Mouse (Mus musculus): ENCODE data around the gene Nrn1l.
A peak's percentile ranks its signal among the peaks of the same experiment; 100 is the strongest.

The Nrn1l gene

DNA sequence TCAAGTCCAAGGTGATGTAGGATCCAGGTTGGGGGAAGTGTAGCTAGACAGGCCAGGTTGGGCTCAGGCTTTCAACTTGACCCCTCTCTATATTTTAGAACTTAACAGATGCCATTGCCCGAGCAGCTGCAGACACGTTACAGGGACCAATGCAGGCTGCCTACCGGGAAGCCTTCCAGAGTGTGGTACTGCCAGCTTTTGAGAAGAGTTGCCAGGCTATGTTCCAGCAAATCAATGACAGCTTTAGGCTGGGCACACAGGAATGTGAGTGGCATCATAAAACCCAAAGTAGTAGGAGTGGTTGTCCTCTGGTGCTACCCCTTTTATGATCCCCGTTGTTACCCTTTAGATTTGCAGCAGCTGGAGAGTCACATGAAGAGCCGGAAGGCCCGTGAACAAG is 2.5 kb upstream of the Nrn1l start:
- no peak for DNase-seq (ENCODE audit: low read depth)

DNA sequence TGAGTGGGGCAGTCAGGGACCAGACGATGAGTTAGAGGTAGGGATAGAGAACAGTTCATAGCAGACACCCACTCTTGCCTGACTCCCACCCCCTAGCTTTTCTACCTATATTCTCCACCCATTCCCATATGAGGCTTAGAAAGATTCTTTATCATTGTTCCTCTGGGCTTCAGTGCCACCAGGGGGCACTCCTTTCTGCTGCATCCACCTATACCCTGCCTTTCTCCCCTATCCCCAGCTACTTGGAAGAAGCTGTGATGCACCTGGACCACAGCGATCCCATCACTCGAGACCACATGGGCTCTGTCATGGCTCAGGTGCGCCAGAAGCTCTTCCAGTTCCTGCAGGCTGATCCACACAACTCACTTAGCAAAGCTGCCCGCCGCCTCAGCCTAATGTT is 935 bp upstream of the Nrn1l start:
- peak; percentile 58 for DNase-seq (ENCODE audit: low read depth)

DNA sequence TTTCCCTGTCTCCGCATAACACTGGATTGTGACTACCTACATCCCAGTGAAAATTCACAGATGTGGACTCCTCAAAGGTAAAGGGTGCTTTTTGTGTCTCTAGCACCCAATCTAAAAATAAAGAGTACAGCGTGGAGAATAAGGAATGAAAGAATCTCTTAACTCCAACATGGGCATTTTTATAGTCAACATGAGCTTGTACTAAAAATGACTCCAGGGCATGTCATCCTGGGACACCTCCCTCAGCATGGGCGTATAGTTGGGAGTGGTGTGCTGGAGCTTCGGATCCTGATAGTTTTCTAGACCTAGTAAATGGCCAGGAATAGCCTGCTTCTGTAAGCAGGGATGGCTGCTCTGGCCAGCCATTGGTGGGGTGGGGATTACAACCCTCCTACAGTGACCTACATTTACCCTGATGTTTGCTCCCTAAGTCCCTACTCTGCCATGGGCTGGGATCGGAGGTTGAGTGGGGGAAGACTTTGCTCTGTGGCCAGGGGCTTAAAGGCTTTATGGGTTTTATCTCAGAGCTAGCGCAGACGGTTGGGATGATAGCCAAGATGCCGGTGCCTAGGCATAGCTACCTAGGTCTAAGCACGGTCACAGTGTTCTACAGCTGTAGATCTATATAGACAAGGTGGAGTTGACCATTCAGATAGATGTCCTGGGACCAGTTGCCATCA is 4.6 kb downstream of the Nrn1l start:
- no peak for DNase-seq (ENCODE audit: low read depth)

DNA sequence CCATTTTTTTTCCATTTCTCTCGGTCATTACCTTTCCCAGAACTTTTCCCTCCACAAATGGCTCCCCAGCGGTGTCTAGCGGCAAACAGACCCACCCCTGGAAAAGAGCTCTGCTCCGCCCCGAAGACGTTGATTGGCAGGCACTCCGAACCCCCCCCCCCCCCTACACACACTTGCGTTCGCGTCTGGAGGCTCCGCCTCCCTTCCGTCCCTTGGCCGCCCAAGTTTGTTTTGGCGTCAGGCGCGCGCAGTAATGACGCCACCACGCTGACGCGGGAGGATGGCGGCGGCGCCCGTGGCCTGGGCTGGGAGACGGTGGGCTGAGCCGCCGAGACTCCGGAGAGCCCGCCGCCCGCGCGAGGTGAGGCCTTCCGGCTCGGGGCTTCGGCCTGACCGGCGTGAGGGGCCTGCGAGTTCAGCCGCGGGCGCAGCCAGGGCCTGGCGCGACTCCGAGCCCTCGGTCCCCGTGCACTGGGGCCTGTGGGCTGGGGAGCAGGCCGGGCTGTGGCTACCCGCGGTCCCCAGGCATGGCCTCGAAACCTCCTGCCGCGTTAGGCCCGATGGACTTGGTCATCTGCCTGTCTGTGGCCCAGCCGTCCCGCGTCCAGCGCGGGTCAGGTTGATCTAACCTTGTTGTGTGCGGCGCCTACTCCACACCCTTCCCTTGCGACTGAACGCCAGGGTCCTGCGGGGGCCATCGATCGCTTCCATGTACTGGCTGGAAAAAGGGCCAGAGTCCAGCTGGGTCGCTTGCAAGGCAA is 7.0 kb downstream of the Nrn1l start, which contains the start of gene Pskh1:
Pskh1 (plus strand) TSS at position 262 of the 761 bp plus-strand sequence.
- DNase-seq (ENCODE audit: low read depth): peak; percentile 96

DNA sequence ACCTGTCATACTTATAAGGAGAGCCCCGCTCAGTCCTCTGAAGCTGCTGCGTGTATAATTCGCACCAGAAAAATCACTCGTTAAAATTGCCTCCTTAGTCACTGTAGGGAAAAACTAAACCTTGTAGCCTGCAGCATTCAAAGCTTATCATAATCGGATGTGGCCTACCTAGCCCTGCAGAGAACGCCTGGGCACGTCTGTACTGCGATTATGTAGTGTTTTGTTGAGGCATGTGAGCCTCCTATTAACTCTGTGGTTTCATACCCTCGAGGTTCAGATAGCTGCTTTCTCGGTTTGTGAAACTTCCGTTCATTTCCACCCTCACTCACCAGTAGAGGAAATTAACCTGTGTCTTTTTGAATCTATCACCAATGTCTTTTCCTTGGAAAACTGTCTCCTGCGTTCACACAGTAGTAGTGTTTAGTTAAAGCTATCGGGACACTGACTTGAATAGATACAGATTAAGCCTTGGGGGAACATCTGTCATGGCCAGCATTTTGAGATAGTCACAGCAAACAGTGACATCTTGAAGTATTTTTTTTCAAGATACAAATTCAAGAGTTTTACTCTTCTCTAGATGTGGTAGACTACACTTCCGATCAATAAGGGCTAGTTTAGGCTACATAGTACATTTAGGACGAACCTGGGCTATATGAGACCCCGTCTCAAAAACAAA is 7.7 kb downstream of the Nrn1l start:
- peak; percentile 81 for DNase-seq (ENCODE audit: low read depth)

DNA sequence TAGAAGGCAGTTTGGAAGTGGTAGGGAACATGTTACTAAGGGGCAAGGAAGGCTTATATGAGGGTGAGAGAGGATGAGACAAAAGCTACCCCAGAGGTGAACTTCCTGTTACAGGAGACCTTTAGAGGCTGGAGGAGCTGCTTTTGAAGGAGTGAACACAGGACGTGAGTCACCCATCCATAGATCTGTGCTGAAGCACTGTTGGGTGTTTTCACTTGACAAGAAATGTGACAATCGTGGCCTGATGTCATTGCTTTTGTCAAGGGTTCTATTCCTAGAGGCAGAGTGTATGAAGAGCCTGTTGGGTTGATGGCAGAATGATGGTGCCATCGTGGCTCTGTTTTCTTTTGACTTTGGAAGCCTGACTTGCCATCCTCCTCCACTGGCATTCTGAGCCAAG is 26.0 kb downstream of the Nrn1l start:
- DNase-seq (ENCODE audit: low read depth): peak; percentile 17

DNA sequence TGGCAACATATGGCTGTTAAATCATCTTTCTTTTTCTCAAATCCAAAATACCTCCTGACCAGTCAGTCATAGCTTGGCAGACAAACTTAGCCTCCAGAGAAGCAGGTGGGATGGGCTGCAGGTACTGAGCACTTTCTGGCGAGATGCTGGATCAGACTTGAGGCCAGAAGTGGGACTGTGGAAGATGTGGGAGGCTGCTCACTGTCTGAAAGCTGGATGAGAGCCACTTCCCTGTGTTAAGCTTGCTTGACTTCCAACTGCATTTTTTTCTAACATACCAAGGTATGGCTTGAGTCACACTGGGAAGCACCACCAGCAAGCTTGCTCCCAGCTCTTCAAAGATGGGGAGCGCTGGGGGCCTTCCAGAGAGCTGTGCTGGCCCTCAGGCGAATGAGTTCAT is 31.8 kb downstream of the Nrn1l start:
- DNase-seq (ENCODE audit: low read depth): no peak

DNA sequence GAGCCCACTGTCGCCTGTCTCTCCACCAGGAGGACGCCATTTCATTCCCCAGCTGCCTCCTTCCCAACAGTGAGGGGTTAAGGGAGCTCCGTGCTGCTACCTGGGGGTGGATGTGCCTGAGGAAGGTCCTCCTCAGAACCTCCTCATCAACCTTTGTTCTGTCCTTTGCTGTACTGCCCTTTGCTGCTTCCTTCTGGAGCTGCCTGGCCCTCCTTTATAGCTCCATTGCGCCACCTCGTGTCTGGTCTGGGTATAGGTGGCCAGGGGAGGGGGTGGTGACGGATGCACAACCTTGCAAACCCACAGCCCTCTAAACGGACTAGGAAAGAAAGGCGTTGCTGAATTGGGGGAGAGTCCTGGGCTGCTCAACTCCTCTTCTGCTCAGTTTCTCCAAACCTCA is 37.2 kb downstream of the Nrn1l start:
- DNase-seq (ENCODE audit: low read depth): peak; percentile 91

DNA sequence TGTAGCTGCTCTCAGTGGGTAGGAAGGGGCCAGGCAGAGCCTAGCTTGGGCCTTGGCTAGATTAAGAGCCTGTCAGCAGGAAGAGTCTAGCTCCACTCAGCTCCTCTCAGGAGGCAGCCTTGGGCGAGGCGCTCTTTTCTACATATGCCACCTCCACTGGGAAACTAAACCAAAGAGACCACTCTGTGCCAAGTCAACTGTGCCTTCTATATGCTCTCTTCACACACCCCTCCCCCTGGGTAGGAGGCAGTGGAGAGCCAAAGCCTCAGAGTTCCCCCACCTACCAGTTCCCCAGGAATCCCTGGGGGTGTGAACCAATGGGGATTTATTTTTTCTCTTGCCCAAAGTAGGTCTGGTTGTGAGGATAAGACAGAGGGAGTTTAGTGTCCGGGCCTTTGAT is 37.9 kb downstream of the Nrn1l start:
- no peak for DNase-seq (ENCODE audit: low read depth)

DNA sequence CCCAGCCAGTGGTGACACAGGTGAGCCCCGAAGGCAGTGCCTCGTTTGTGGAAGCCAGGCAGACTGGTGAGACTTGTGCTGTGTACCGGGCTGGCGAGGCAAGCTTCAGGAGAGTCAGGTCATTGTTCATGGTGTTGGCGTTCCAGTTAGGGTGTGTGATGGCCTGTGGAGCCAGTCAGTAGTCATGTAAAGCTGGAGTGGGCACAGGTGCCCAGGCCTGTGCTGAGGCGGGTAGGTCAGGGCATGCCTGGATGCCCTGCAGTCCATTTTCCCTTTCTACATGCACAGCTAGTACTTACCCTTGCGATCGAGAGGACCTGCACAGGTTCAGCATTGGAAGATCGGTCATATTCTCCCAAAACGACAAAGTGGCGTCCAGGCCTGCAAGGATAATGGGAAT is 39.2 kb downstream of the Nrn1l start:
- DNase-seq (ENCODE audit: low read depth): no peak

DNA sequence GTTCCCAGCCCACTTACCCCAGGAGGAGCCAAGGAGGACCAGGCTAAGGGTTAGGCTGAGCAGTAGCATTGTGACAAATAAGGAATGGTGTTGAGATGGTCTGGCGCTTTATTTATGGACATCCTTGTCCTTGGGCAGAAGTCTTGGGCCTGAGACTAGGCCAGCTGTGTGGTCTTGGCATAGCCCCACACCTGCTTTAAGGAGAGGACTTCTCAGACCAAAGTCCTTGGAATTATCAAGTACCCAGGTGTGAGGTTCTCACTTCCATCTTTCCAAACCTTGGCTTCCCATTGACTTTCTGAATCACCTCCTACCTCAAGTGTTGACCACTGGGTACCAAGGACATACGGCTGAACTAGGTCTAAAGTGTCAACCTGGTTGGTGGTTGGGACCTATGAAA is 40.4 kb downstream of the Nrn1l start, which contains the start of gene Ctrl:
Ctrl (minus strand) TSS at position 101 of the 400 bp plus-strand sequence.
- no peak for DNase-seq (ENCODE audit: low read depth)

DNA sequence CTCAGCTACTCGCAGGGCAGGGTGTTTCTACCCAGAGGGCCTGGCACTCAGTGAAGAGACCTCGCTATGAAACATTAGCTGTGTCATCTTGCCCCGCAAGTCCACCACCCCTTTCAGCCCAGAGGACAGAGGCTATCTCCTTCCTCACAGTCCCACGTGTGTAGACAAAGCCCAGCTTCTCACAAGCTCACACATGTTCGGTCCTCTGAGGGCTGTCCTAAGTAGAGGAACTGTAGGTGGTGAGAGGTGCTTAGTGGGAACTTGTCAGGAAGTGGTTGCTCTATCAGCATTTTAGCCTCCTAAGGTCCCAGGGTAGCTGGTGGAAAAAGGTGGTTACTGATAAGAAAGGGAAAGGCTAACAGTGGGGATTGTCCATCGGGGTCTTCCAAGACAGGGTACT is 41.7 kb downstream of the Nrn1l start:
- no peak for DNase-seq (ENCODE audit: low read depth)

DNA sequence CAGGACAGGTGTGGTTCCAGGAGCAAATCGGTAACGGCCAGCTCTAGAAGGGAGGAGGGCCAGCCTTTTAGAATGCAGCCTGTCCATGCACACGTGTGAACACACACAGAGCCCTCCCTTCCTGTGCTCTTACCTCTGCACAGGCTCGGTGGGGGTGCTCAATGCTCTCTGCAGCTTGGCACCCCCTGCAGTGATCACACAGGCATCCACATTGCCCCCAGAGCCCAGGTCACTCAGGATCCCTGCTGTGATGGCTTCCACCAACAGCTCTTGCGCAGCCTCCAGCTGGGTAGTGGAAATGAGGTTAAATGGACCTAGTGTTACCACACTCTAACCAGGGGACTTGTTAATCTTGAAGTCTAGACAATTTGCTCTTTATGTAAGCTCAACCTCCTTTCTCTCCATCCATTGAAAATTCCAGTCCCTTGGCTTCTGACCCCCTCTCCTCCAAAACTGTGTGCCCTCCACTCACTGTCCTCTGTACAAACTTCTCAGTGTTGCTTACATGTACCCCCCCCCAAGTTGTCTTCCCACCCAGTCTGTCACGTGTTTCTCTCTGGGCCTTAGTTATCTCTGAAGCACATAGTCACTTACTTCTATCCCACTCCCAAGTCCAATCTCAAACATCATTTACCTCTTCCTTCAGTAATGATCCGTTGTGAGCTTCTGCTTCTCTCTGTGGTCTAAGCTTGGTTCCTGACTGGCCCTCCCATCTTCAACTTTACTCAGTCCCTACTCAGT is 42.7 kb downstream of the Nrn1l start:
- DNase-seq (ENCODE audit: low read depth): peak; percentile 7

DNA sequence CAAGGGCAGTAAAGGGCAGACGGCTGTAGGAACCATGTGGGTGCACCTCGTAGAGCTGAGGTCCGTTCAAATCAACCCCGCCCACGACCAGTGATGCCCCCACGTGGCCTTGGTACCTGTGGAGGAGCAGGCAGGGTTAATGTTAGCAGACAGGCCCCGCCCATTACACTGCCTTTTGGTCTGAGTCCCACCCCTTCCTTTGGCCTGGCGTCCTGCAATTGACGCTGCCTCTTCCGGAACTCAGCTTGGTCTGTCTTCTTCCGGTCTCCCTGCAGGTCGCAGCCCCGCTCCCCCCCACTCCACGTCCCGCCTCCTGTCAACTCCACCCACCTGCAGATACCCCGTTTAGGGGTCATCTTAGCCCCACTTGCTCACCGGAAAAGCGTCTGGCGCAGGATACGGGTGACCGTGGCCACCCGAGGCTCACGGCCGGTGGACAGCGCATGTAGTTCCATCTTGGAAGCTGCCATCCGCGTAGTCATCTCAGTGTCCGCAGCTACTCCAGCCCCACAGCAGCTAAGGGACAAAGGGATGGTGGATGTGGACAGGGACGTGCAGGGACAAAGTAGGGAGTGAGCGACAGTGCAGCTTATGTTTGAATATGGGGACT is 43.6 kb downstream of the Nrn1l start:
- DNase-seq (ENCODE audit: low read depth): peak; percentile 86

DNA sequence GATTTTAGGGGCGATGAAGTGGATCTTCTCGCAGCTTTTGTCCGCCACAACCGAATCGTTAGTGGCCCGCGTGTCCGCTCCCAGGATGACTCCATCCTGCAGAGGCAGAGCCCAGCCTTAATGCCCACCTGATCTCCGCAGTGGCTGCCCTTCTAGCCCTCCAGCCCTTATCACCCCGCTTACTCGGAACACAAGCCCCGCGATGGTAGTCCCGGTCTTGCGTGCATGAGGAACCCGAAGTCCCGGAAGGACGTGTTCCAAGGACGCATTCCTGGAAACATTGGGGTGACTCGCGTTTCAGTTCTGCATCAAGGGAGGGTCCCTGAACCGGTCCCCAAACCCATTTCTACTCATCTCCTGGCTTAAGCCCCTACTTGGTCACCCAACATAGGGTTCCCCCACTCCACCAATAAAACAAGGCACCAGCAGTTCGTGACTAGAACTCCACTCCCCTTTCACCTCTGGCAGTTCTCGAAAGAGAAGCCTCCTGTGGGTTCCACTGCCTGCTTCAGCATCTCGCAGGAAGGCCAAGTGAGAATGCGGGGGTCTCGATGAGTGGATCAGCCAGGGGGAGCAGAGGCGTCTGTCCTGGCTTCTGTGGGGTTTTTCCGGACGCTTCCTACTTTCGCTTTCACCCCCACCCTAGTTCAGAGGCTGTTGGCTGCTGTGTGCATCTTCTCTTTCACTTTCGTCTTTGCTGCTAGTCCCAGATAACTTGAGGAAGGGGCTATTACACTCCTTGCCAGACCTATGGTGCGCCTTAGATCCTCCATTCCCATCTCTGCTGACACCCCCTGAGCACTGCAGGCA is 44.3 kb downstream of the Nrn1l start:
- peak; percentile 89 for DNase-seq (ENCODE audit: low read depth)

DNA sequence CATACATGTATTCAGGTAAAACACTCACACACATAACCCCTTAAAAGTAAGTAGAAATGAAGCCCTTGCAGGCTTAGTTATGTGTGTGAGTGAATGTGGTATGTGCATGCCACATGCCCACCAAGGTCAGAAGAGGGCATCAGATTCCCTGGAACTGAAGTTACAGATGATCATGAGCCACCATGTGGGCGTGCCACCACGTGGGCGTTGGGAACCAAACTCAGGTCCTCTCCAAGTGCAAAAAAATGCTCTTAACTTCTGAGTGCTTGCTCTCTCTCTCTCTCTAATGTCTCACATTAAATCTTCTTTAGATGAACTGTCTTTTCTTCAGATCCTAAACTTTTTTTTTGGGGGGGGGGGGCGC is 44.9 kb downstream of the Nrn1l start, which contains the start of gene Psmb10:
Psmb10 (minus strand) TSS at position 139 of the 364 bp plus-strand sequence.
- DNase-seq (ENCODE audit: low read depth): no peak

DNA sequence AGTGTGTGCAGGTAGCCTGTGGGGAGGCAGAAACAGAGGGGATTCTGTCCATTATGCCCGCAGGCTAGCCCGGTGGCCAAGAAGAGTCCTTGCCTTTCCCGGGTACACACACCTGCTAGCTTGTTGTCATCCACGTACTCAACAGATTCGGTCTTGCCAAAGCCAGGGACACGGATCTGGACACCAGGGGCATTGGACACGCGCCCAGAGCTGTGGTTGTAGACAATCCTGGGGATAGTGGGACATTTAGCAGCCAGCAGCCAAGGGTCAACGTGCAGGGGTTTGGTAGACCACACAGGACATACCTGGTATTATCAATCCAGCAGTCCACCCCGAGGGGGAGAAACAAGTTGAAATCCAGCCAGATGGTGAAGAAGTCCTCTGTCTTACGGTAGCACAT is 48.7 kb downstream of the Nrn1l start:
- DNase-seq (ENCODE audit: low read depth): no peak

DNA sequence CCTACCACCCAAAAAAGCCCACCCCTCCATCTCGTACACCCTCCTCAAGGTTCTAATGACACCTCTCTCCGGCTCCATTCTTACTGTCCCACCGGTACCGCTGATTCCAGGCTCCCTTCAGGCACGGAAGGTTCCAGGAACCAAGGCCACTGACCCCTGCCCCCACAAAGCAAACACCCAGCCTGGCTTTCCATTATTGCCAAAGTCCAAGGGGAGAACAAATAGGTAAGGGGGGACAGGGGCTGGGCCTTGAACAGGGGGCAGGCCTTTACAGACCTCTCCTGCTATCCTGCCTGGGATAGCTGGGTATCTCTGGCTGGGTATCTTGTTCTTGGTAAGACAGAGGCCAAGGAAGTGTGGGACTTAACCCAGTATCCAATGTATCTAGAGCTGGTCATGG is 49.2 kb downstream of the Nrn1l start:
- no peak for DNase-seq (ENCODE audit: low read depth)

DNA sequence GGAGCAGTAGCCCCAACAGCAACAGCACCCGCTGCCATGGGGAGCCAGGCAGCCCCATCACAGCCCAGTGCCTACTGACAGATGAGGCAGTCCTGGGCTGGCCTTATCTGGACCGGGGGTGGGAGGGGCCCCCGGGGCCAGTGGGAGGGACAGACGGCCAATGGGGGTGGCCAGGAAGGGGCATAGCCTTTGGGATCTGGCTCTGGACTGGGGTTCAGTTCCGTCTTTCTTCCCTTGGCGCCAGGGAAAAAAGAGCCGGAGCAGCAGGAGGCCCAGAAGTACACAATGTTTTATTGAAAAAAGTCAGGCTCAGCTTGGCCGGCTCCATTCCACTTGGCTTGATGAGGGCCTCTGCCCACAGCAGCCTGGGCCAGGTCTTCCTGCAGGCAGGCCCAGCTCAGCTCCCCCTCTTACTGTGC is 50.0 kb downstream of the Nrn1l start, which contains the start of gene Lcat:
Lcat (minus strand) TSS at position 62 of the 419 bp plus-strand sequence.
- DNase-seq (ENCODE audit: low read depth): no peak
